Mouse (Mus musculus) right cerebral cortex, adult 2 months (tissue): ENCODE results near the gene Gabrb3.
A peak's percentile ranks its signal among the peaks of the same experiment; 100 is the strongest.
"Not testable (repeated sequence)": the region's sequence is repeated elsewhere in the genome, so short reads cannot be mapped to it uniquely, and the experiment has no call there.

ENCODE experiments used
- DNase-seq, 2 experiments: peaks; one replicate each; pipeline ENCODE4 v3.0.0; 2021 to 2022; ENCODE audit warnings: low spot score in 2 of 2

Gabrb3 gene

DNA sequence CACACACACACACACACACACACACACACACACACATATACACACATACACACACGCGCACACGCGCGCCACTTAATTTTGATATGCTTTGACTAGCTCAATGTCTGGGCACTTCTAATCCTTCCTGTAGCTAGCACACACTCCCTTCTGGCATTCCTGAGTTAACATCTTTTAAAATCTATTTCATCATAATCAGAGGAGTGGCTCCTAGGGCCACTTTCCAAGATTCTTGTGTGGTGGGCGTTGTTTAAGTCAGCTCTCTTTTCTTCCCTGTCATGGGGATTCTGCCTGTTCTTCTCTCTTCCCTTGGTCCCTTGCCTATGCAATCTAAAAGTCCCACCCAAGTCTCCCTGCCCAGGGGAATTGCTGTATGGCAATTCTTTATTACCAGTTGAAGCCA is 286.6 kb downstream of the Gabrb3 start:
- DNase-seq, result peak in 1 of 2 experiments; percentile 59

DNA sequence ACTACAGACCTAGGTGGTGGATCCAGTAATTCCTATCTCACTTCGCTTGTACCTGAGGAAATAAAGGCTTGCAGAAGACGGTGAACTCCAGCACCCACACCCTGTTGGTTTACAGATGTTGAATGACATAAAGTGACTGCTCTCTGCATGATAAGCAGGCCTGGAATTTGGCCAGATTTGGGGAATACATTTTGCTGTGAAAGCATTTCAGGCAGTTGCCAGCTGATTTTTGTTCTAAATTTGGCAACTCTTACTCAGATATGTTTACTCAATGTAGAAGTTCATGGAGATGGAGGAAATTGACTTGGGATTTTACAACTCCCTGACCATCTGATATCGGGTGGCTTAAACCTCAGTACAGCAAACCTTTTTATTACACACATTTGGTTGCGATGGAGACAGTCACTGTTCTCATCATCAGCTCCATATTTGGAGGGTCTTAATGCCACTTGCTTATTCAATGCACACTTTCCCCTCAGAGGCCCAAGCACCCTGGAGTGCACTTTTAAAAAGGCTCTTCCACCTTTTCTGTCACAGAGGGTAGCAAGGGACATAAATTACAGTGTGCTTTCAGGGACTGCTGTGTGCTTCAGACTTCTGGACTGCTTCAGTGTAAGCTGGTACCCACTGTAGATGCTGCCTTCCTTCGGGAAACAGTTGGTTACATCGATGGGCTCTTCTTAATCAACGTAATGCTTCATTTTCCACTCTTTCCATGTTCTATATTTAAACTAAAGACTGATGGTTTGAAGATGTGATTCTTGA is 287.7 kb downstream of the Gabrb3 start:
- no peak for DNase-seq

DNA sequence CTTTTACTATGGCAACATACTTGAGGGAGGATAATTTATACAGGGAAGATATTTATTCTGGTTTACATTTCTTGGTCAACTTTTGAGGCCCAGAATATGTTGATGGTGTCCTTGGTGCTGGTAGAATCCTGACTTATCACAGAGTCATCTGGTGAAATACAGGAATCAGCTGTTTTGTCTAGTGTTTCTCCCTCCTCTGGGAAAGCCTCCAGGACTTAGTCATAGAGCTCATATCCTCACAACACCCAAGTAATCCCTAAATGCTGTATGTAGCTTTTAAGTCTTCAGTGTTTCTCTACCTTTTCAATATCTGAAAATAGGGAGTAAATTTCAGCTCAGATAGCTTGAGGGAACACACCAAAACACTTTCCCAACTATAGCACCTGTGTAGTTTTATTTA is 292.2 kb downstream of the Gabrb3 start:
- DNase-seq, result no peak

- no peak for DNase-seq
Measured at GRCm38 (mm10) chr7:57746836-57747235, 327.3 kb downstream of the Gabrb3 start.

GRCm38 (mm10) chr7:57760466-57760865 is 341.0 kb downstream of the Gabrb3 start:
- DNase-seq, result no peak

- no peak for DNase-seq
Measured at GRCm38 (mm10) chr7:57778754-57779153, 359.3 kb downstream of the Gabrb3 start.

- not testable (repeated sequence) for DNase-seq
Measured at GRCm38 (mm10) chr7:57786102-57786501, 366.6 kb downstream of the Gabrb3 start.

- no peak for DNase-seq
Measured at GRCm38 (mm10) chr7:57787520-57787919, 368.0 kb downstream of the Gabrb3 start.

DNA sequence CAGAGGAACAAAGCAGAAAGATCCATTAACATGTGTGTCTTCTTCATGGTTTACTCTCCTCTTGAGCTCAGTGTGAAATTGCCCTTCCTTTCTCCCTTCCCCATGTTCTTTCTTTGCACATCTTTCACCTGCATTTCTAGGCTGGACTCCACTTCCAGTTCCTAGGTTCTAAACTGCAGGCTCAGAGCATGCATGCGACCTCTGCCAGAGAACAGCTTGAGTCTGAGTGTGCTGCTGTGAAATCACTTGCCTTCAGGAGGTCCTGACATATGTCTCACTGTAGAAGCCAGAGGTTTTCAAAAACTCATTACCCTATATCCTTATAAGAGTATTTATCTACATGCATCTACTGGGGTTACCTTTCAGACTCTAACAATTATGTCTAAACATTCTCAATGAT is 383.8 kb downstream of the Gabrb3 start:
- no peak for DNase-seq

GRCm38 (mm10) chr7:57813716-57814115 is 394.2 kb downstream of the Gabrb3 start:
- no peak for DNase-seq

- DNase-seq, result no peak
Measured at GRCm38 (mm10) chr7:57842383-57842896, 422.9 kb downstream of the Gabrb3 start.

GRCm38 (mm10) chr7:57867951-57868350 is 448.5 kb downstream of the Gabrb3 start:
- no peak for DNase-seq
